Mouse (Mus musculus) neural tube, embryonic 11.5 days (tissue): ENCODE results near the gene Ppig. TPM values are rescaled to one million over a fixed set of nuclear protein-coding genes. Genes with fewer than 3 reads are reported as not detected.

ENCODE experiments used
- ATAC-seq: fragments of 200-750 bp; cut with Nextera tagmentation; 2 replicates; pipeline ENCODE4 v1.8.0; 2017; ENCODE audit warnings: moderate number of reproducible peaks, mild to moderate bottlenecking, moderate TSS enrichment, moderate library complexity; ENCODE audit not compliant: insufficient read depth, low FRiP score, low TSS enrichment
- DNase-seq: peaks from one replicate; pipeline ENCODE4 v3.0.0-alpha.2; 2015; ENCODE audit warnings: low spot score
- H3K27ac ChIP-seq: fragments of 300-500 bp; sonication (generic); 2 replicates; pipeline ENCODE4 v1.5.1; 2014; ENCODE audit warnings: low read depth, mild to moderate bottlenecking, low read length
- H3K27me3 ChIP-seq: fragments of 300-500 bp; sonication (generic); 2 replicates; pipeline ENCODE4 v1.6.1; 2014; ENCODE audit warnings: mild to moderate bottlenecking, low read length, mixed read lengths; ENCODE audit not compliant: control insufficient read depth, insufficient read depth
- H3K36me3 ChIP-seq: fragments of 300-500 bp; sonication (generic); 2 replicates; pipeline ENCODE4 v1.6.1; 2014; ENCODE audit warnings: mild to moderate bottlenecking, low read length, moderate library complexity, mixed read lengths; ENCODE audit not compliant: control insufficient read depth, insufficient read depth
- H3K4me1 ChIP-seq: fragments of 300-500 bp; sonication (generic); 2 replicates; pipeline ENCODE4 v1.6.1; 2014; ENCODE audit warnings: low read length, mixed read lengths; ENCODE audit not compliant: control insufficient read depth, insufficient read depth
- H3K4me2 ChIP-seq: fragments of 300-500 bp; sonication (generic); 2 replicates; pipeline ENCODE4 v1.6.1; 2014; ENCODE audit warnings: low read depth, mild to moderate bottlenecking, moderate library complexity
- H3K4me3 ChIP-seq: fragments of 300-500 bp; sonication (generic); 2 replicates; pipeline ENCODE4 v1.5.1; 2014; ENCODE audit warnings: low read depth, low read length
- H3K9ac ChIP-seq: fragments of 300-500 bp; sonication (generic); 2 replicates; pipeline ENCODE4 v1.6.1; 2014; ENCODE audit warnings: mild to moderate bottlenecking, low read length
- H3K9me3 ChIP-seq: fragments of 300-500 bp; sonication (generic); 2 replicates; pipeline ENCODE4 v1.6.1; 2016; ENCODE audit warnings: low read length; ENCODE audit not compliant: control insufficient read depth
- WGBS: fragments of 180-500 bp; shearing (Covaris S2); extraction: QIAGEN DNeasy Blood & Tissue Kit; methylation state at CpG from one replicate; pipeline ENCODE4 v1.1.7; 2014; 5-methylcytosine and 5-hydroxymethylcytosine counted together
- polyA plus RNA-seq: library from polyadenylated mRNA; unstranded; fragments of >200 nt; fragmentation: Nextera tagmentation; extraction: Ambion mirVana; gene quantifications from 2 replicates; pipeline ENCODE4 v1.2.1, GENCODE M21; 2014

Gene Ppig
- polyA plus RNA-seq, 1 experiment from 2014 or later: 105 TPM

- ATAC-seq (no peak), DNase-seq (no peak)
- no peak overlapping the region for H3K27ac ChIP-seq
- no peak overlapping the region for H3K4me2 ChIP-seq
- no peak overlapping the region for H3K9ac ChIP-seq
- no peaks in the 10 kb centered on the region for H3K9me3 ChIP-seq
- H3K4me1 ChIP-seq: no peaks in the 10 kb centered on the region
- H3K36me3 ChIP-seq: no peaks in the 10 kb centered on the region
- no peak overlapping the region for H3K4me3 ChIP-seq
- 75% methylated on average over 7 of the region's 7 CpGs for WGBS
- no peaks in the 10 kb centered on the region for H3K27me3 ChIP-seq
These were observed 55.9 kb downstream of the Ppig start for GRCm38 (mm10) chr2:69777985-69778835.

- no peaks in the 10 kb centered on the region for H3K9me3 ChIP-seq
- no peaks in the 10 kb centered on the region for H3K4me1 ChIP-seq
- WGBS: 47% methylated on average over 5 of the region's 5 CpGs
- H3K27me3 ChIP-seq: no peaks in the 10 kb centered on the region
- DNase-seq (no peak), ATAC-seq (no peak)
- no peak overlapping the region for H3K9ac ChIP-seq
- H3K27ac ChIP-seq: no peak overlapping the region
- H3K36me3 ChIP-seq: no peaks in the 10 kb centered on the region
- no peak overlapping the region for H3K4me3 ChIP-seq
- H3K4me2 ChIP-seq: no peak overlapping the region
These were observed 56.5 kb downstream of the Ppig start for GRCm38 (mm10) chr2:69778836-69779177.

GRCm38 (mm10) chr2:69788974-69789373 is 66.6 kb downstream of the Ppig start:
- Histone ChIP-seq H3K9ac (peak overlapping the region; percentile 57), H3K9me3 (no peaks in the 10 kb centered on the region), H3K4me2 (peak overlapping the region; percentile 79), H3K27me3 (no peaks in the 10 kb centered on the region), H3K27ac (no peak overlapping the region), H3K4me1 (peaks cover 4% of the 10 kb centered on the region; the same call in 1 of the 2 replicates), H3K36me3 (peaks cover 3% of the 10 kb centered on the region; the same call in 1 of the 2 replicates), H3K4me3 (peak overlapping the region; percentile 59)
- peak; percentile 22; the same call in 1 of the 2 replicates for ATAC-seq
- DNase-seq: no peak
- WGBS: 30% methylated on average over 9 of the region's 9 CpGs

- 1% methylated on average over 48 of the region's 48 CpGs for WGBS
- Histone ChIP-seq H3K4me3 (peak within 1 kb of the TSS; percentile 59), H3K9me3 (no peaks in the 10 kb centered on the region), H3K4me2 (peak within 1 kb of the TSS; percentile 79), H3K36me3 (peaks cover 4% of the 10 kb centered on the region; the same call in 1 of the 2 replicates), H3K27me3 (no peaks in the 10 kb centered on the region), H3K4me1 (peaks cover 4% of the 10 kb centered on the region; the same call in 1 of the 2 replicates), H3K9ac (peak within 1 kb of the TSS; percentile 63), H3K27ac (peak within 1 kb of the TSS; percentile 58)
- DNase-seq (peak; percentile 97), ATAC-seq (peak; percentile 93)
These were observed 67.2 kb downstream of the Ppig start, which contains the start of the genes Ccdc173 and Phospho2 for GRCm38 (mm10) chr2:69789429-69790069. Gene Ccdc173 (minus strand): TSS chr2:69789575. Gene Phospho2 (plus strand): TSS chr2:69789623.

GRCm38 (mm10) chr2:69790285-69790684 is 67.9 kb downstream of the Ppig start:
- WGBS: under 1% methylated on average over 10 of the region's 10 CpGs
- no peaks in the 10 kb centered on the region for H3K27me3 ChIP-seq
- H3K4me3 ChIP-seq: peak overlapping the region; percentile 59
- H3K9ac ChIP-seq: no peak overlapping the region
- peaks cover 4% of the 10 kb centered on the region for H3K36me3 ChIP-seq
- H3K9me3 ChIP-seq: no peaks in the 10 kb centered on the region
- peak overlapping the region; percentile 79 for H3K4me2 ChIP-seq
- peak; percentile 88 for DNase-seq
- H3K27ac ChIP-seq: no peak overlapping the region
- ATAC-seq: peak; percentile 43; the same call in 1 of the 2 replicates
- peaks cover 4% of the 10 kb centered on the region; the same call in 1 of the 2 replicates for H3K4me1 ChIP-seq

GRCm38 (mm10) chr2:69790722-69791121 is 68.4 kb downstream of the Ppig start:
- H3K27ac ChIP-seq: no peak overlapping the region
- no peak overlapping the region for H3K4me3 ChIP-seq
- H3K4me1 ChIP-seq: peaks cover 4% of the 10 kb centered on the region; the same call in 1 of the 2 replicates
- peaks cover 6% of the 10 kb centered on the region for H3K36me3 ChIP-seq
- no peaks in the 10 kb centered on the region for H3K9me3 ChIP-seq
- H3K27me3 ChIP-seq: no peaks in the 10 kb centered on the region
- H3K4me2 ChIP-seq: no peak overlapping the region; the same call in 1 of the 2 replicates
- DNase-seq (no peak), ATAC-seq (no peak)
- H3K9ac ChIP-seq: no peak overlapping the region
- WGBS: 71% methylated on average over 4 of the region's 4 CpGs

- DNase-seq (peak; percentile 52), ATAC-seq (no peak)
- Histone ChIP-seq H3K27ac (no peak overlapping the region), H3K4me1 (no peaks in the 10 kb centered on the region), H3K27me3 (no peaks in the 10 kb centered on the region), H3K9ac (no peak overlapping the region), H3K4me3 (no peak overlapping the region), H3K4me2 (no peak overlapping the region), H3K36me3 (no peaks in the 10 kb centered on the region), H3K9me3 (no peaks in the 10 kb centered on the region)
- WGBS: 57% methylated on average over 5 of the region's 5 CpGs
These were observed 80.6 kb downstream of the Ppig start for GRCm38 (mm10) chr2:69802911-69803312.
